Mouse (Mus musculus) fibroblast of lung, adult 2 months (primary cell): ENCODE data around the gene Zfp868.
"Not testable (repeated sequence)": the region's sequence is repeated elsewhere in the genome, so short reads cannot be mapped to it uniquely, and the experiment has no call there.

Source experiments
- DNase-seq: peaks from one replicate; pipeline ENCODE4 v3.0.0-alpha.2; 2011; ENCODE audit warnings: low read depth

Zfp868 gene

DNA sequence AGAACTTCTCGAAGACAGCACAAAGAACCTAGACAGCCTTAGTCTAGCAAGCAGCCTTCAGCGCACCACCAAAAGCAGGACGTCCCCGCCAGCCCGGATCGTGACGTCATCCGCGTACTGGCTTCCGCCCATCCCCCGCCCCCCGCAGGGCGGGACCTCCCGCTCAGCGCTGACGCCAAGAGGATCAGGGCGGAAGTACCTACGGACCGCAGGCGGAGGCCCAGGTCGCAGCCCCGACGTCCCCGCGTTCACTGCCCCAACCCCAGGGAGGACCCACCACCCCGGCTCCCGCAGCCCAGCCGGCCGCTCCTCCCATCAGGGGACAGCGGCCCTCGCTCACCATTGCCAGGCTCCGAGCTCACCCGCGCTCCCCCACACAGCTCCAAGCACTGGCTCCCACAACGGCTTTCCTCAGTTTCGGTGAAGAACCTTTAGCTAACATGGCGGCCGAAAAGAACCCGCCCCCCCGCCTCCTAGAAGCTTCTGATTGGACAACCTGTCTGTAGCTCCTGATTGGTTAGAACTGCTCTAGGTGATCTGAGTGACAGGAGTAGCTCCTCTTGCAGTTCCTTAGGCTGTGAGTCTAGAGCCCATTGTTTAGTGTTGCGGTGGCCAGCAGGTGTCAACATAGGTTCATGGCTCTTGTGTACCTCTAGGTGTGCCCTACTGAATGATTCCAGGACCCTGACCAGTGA lies at the start of gene Zfp868:
Gene Zfp868 (minus strand): TSS at position 454 of the 695 bp plus-strand sequence.
- peak; percentile 93 for DNase-seq

GRCm38 (mm10) chr8:69665051-69665450 lies 39.7 kb upstream of the Zfp868 start:
- not testable (repeated sequence) for DNase-seq

GRCm38 (mm10) chr8:69661294-69661693 lies 35.9 kb upstream of the Zfp868 start:
- DNase-seq: no peak

DNA sequence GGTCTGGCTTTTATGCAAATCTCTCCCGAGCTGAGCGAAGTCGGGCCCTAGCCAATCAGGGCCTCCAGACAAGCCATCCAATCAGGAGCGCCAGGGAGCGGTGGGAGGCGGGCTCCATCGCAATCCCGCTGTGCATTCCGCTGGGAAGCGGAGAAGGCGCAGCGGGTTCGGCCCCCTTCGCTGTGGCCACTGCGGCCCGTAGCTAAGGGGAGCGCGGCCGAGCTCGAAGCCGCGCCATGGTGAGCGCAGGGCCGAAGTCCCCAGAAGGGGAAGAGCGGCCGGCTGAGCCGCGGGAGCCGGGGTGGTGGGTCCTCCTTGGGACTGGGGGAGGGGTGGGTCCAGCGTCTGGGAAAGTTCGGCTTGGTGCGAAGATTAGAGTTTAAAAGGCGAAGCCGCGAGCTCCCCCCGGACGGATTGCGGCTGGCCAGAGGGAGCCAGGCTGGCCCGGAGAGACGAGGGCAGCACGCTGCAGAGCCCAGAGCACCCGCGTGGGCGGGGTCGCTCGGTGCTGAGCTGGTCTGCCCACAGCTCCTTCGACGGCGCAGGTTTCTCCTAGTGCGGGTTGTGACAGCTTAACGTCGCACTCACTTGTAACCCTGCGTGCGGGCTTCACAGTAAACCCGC lies 29.1 kb upstream of the Zfp868 start, which contains the start of gene Zfp964:
Gene Zfp964 (plus strand): TSS at position 122 of the 624 bp plus-strand sequence.
- peak; percentile 83 for DNase-seq

DNA sequence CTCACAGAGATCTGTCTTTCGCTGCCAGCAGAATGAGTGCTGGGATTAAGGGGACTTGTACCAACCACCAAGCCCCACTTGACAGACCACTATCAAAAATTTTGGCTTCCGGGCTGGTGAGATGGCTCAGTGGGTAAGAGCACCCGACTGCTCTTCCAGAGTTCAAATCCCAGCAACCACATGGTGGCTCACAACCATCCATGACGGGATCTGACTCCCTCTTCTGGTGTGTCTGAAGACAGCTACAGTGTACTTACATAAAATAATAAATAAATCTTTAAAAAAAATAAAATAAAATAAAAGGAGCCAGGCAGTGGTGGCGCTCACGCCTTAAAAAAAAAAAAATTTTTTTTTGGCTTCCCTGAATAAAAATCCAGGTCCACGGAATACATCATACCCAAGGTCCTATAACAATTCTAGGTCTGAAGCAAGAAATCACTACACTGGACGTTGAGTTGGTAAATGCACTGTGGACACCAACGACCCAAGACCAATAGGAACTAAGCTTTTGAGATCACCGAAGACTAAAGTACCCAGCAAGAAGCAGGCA lies 28.5 kb upstream of the Zfp868 start:
- no peak for DNase-seq

DNA sequence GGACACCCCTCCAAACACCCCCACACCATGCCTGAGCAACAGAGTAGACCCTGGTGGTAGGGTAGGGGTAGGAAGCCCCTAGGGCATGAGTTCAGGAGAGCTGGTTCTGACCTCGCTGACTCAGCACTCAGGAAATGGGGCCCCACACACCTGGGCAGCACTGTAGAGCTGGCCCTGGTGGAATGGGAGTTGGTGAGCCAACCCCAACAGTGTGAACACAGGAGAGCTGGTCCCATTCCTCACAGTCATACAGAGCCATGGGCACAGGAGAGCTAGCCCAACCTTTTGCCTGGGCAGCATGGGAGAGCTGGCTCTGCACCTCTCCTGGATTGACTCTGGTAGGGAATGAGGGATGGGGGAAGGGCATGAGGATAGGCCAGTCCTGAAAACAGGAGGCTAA lies 7.3 kb downstream of the Zfp868 start:
- no peak for DNase-seq

GRCm38 (mm10) chr8:69614687-69615086 lies 10.7 kb downstream of the Zfp868 start:
- no peak for DNase-seq

DNA sequence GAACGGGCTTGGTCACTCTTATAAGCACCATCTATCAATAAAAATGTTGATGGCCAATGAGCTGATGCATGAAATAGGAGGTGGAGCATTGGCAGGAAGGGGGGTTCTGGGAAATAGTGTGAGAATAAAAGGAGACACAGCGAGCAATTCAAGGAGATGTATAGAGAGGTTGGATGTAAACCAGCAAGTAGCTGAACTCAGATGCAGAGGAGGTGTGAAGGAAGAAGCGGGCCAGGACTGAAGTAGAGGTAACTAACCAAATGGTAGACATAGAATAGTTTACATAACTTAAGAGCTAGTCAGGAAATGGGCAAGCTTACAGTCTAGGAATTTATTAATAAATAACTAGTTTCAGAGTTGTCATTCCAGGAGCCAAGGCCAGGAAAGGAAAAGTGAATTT lies 27.8 kb downstream of the Zfp868 start:
- DNase-seq: not testable (repeated sequence)

GRCm38 (mm10) chr8:69584611-69585202 lies 40.6 kb downstream of the Zfp868 start:
- peak; percentile 8 for DNase-seq

DNA sequence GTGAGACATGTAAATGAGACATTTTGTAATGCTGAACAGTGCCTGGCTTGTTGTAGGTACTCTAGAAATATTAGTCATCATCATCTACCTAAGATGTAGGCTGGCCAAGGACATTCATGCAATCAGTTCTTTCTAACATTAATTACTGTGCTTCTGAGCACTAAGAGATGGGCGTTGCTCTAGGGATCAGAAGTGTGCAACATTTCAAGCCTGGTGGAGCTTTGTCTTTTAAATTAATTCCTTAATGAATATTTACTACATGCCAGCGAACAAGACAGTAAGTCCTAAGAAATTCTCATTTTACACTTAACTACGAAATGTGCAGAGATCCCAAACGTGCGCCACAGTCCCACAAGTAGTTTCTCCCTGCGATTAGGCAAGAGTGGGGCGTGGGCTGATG lies 41.1 kb downstream of the Zfp868 start:
- not testable (repeated sequence) for DNase-seq
